Mouse (Mus musculus) limb, embryonic 14.5 days (tissue): ENCODE results near the gene Zfp775. TPM values are rescaled to one million over a fixed set of nuclear protein-coding genes. Genes with fewer than 3 reads are reported as not detected.
A peak's percentile ranks its signal among the peaks of the same experiment; 100 is the strongest.

Source experiments
- ATAC-seq: fragments of 200-750 bp; cut with Nextera tagmentation; 2 replicates; pipeline ENCODE4 v1.8.0; 2017; ENCODE audit warnings: low read depth, moderate number of reproducible peaks, moderate TSS enrichment; ENCODE audit not compliant: low FRiP score
- DNase-seq: peaks from one replicate; pipeline ENCODE4 v3.0.0-alpha.2; 2015; ENCODE audit warnings: low spot score
- H3K27ac ChIP-seq: fragments of 300-500 bp; sonication (generic); replicated peaks from 2 replicates; pipeline ENCODE4 v1.5.1; 2014; ENCODE audit warnings: low read depth, mild to moderate bottlenecking, low read length, moderate library complexity, mixed read lengths
- H3K27me3 ChIP-seq: fragments of 300-500 bp; sonication (generic); 2 replicates; pipeline ENCODE4 v1.6.1; 2014; ENCODE audit warnings: low read length, mixed read lengths; ENCODE audit not compliant: control insufficient read depth, insufficient read depth
- H3K36me3 ChIP-seq: fragments of 300-500 bp; sonication (generic); 2 replicates; pipeline ENCODE4 v1.6.1; 2014; ENCODE audit warnings: mild to moderate bottlenecking, low read length, moderate library complexity, mixed read lengths; ENCODE audit not compliant: control insufficient read depth, insufficient read depth
- H3K4me1 ChIP-seq: fragments of 300-500 bp; sonication (generic); 2 replicates; pipeline ENCODE4 v1.6.1; 2014; ENCODE audit warnings: antibody characterized with exemption, low read length, mixed read lengths; ENCODE audit not compliant: control insufficient read depth, insufficient read depth
- H3K4me2 ChIP-seq: fragments of 300-500 bp; sonication (generic); replicated peaks from 2 replicates; pipeline ENCODE4 v1.6.1; 2014; ENCODE audit warnings: low read depth, mild to moderate bottlenecking, low read length, moderate library complexity; ENCODE audit not compliant: severe bottlenecking
- H3K4me3 ChIP-seq: fragments of 300-500 bp; sonication (generic); replicated peaks from 2 replicates; pipeline ENCODE4 v1.5.1; 2014; ENCODE audit warnings: low read length
- H3K9ac ChIP-seq: fragments of 300-500 bp; sonication (generic); 2 replicates; pipeline ENCODE4 v1.6.1; 2014; ENCODE audit warnings: mild to moderate bottlenecking, low read depth, low read length, moderate library complexity; ENCODE audit not compliant: severe bottlenecking
- H3K9me3 ChIP-seq: fragments of 300-500 bp; sonication (generic); 2 replicates; pipeline ENCODE4 v1.6.1; 2016; ENCODE audit warnings: low read length; ENCODE audit not compliant: control insufficient read depth
- POLR2A ChIP-seq: fragments of 200-500 bp; IDR thresholded peaks from 2 replicates; pipeline ENCODE4 v1.8.0; 2012; ENCODE audit warnings: inconsistent platforms, mild to moderate bottlenecking, moderate library complexity, borderline replicate concordance; ENCODE audit not compliant: insufficient read depth, insufficient read length; ENCODE audit errors: extremely low read depth
- WGBS: fragments of 180-500 bp; shearing (Covaris S2); extraction: QIAGEN DNeasy Blood & Tissue Kit; methylation state at CpG from one replicate; pipeline ENCODE4 v1.1.7; 2014; 5-methylcytosine and 5-hydroxymethylcytosine counted together
- polyA plus RNA-seq, 2 experiments: library from polyadenylated mRNA; depleted of rRNA in 1 of 2; stranded (reverse) in 1 of 2; unstranded in 1 of 2; fragments of >200 nt; fragmentation: Nextera tagmentation in 1 of 2; extraction: Ambion mirVana in 1 of 2; gene quantifications; 2 replicates each; pipeline versions ENCODE4 v1.2.1 to v1.2.3; 2012 to 2014

Gene Zfp775
- polyA plus RNA-seq, 2 experiments, result 4.8 to 5.9 TPM

DNA sequence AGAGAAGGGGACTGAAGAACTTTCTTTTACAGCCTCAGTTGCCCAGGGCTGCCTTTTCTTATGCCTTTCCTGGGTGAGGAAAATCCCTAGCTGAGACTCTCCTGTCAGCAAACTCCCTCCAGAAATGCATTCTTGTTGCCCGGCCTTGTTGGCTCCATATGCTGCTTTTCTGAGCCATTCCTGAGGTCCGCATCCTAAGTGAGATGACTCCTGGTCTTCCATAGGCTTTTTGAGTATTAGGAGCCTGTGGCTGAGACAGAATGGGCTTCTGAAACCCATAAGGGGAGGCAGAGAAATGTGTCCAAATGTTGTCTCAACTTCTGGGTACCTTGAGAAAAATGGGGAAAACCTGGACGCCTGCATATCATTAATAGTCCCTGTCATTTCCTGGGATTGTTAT is 27.9 kb upstream of the Zfp775 start:
- H3K4me2 ChIP-seq, result no peak overlapping the region
- H3K9me3 ChIP-seq, result no peaks in the 10 kb centered on the region
- peaks cover 3% of the 10 kb centered on the region for H3K4me1 ChIP-seq
- ATAC-seq, result no peak
- 55% methylated on average over 3 of the region's 3 CpGs for WGBS
- H3K9ac ChIP-seq, result no peak overlapping the region
- no peak overlapping the region for H3K27ac ChIP-seq
- DNase-seq, result no peak
- TF ChIP-seq POLR2A, result no peak
- H3K4me3 ChIP-seq, result no peak overlapping the region
- no peaks in the 10 kb centered on the region for H3K27me3 ChIP-seq
- no peaks in the 10 kb centered on the region for H3K36me3 ChIP-seq

DNA sequence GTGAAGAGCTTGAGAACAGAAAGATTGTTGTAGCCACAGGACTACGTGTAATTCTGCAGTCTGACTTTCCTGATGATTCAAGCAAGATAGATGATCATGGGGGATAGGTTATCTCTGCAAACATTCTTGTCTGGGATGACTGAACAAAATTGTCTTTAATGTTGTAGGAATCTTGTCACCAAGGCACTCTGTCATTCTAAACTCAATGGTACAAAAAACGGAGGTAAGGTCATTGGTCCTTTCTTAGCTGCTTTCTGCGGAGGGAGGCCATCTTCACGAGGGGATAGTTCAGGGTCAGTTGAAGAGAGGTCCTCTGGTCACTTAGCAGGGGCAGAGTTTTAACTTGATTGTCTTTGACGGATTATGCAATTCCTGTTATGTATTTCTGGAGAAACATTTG is 23.1 kb upstream of the Zfp775 start:
- WGBS, result 50% methylated on average over 5 of the region's 5 CpGs
- TF ChIP-seq POLR2A, result no peak
- no peaks in the 10 kb centered on the region for H3K27me3 ChIP-seq
- no peak overlapping the region for H3K27ac ChIP-seq
- no peak for ATAC-seq
- H3K4me1 ChIP-seq, result no peaks in the 10 kb centered on the region
- no peak overlapping the region for H3K4me2 ChIP-seq
- no peaks in the 10 kb centered on the region for H3K36me3 ChIP-seq
- no peaks in the 10 kb centered on the region for H3K9me3 ChIP-seq
- H3K9ac ChIP-seq, result no peak overlapping the region
- no peak overlapping the region for H3K4me3 ChIP-seq
- no peak for DNase-seq

DNA sequence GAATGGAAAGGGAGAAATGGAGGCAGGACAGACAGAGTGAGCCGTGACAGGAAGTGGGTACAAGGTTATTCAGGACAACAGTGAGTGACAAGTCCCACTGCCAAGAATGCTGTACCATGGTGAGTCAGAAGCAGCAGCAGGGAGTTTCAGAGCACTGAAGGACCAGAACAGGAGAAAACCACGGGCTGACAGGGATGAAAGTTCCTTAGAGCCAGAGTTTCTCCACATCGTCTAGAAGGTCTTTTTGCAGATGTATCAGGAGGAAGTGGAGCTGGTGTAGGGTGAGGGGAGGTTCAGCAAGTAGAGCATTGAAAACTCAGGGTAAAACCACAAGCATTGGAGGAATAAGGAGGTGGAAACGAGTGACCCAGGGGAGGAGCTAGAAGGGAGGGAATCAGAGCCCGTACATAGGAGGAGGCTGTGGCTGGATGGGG is 22.6 kb upstream of the Zfp775 start:
- Histone ChIP-seq H3K9me3 (no peaks in the 10 kb centered on the region), H3K4me3 (no peak overlapping the region), H3K27ac (no peak overlapping the region), H3K9ac (peak overlapping the region; percentile 28; the same call in 1 of the 2 replicates), H3K27me3 (no peaks in the 10 kb centered on the region), H3K4me1 (no peaks in the 10 kb centered on the region), H3K36me3 (no peaks in the 10 kb centered on the region), H3K4me2 (no peak overlapping the region)
- DNase-seq, result no peak
- 29% methylated on average over 5 of the region's 5 CpGs for WGBS
- ATAC-seq, result no peak
- TF ChIP-seq POLR2A, result no peak

DNA sequence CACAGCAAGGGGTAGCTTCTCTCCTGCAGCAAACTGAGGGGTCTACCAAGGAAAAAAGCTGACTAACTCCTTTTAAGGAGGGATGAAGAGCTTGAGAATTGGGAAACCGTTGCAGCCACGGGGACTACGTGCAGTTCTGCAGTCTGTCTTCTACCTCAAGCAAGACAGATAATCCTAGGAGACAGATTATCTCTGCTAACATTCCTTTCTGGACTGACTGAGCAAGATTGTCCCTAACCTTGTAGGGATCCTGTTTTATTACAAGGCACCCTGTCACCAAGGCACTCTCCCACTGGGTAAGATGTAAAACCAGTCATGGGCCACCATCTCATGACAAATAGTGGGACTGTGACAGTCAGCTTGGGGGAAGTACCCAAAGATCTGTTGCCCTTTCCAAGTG is 20.6 kb upstream of the Zfp775 start:
- H3K4me2 ChIP-seq, result no peak overlapping the region
- no peaks in the 10 kb centered on the region for H3K27me3 ChIP-seq
- TF ChIP-seq POLR2A, result no peak
- H3K27ac ChIP-seq, result no peak overlapping the region
- H3K36me3 ChIP-seq, result no peaks in the 10 kb centered on the region
- H3K4me1 ChIP-seq, result no peaks in the 10 kb centered on the region
- H3K9me3 ChIP-seq, result no peaks in the 10 kb centered on the region
- H3K4me3 ChIP-seq, result no peak overlapping the region
- 51% methylated on average over 3 of the region's 3 CpGs for WGBS
- no peak overlapping the region for H3K9ac ChIP-seq
- ATAC-seq (no peak), DNase-seq (no peak)

DNA sequence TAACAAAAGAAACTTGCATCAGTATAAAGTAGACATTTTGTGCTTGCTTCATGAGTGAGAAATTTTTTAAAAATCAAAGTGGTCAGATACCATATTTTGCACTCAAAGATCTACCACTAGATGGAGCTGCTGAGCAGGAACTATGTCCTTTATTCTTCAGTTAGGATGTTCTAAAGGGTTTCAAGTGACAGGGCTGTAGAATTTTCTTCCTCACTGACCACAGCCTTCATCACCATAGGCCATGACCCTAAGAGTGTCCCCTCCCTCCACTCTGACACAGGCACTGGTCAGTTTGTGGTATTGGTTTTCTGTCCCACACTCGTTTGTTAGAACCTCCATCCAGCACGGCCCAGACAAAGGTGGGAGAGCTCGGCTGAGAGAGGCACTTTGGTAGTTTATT is 19.8 kb upstream of the Zfp775 start:
- no peak overlapping the region for H3K9ac ChIP-seq
- no peaks in the 10 kb centered on the region for H3K27me3 ChIP-seq
- H3K9me3 ChIP-seq, result no peaks in the 10 kb centered on the region
- DNase-seq (peak; percentile 74), ATAC-seq (no peak)
- H3K27ac ChIP-seq, result no peak overlapping the region
- no peaks in the 10 kb centered on the region for H3K4me1 ChIP-seq
- no peak for TF ChIP-seq POLR2A
- 77% methylated on average over 3 of the region's 3 CpGs for WGBS
- H3K4me3 ChIP-seq, result no peak overlapping the region
- no peak overlapping the region for H3K4me2 ChIP-seq
- no peaks in the 10 kb centered on the region for H3K36me3 ChIP-seq

DNA sequence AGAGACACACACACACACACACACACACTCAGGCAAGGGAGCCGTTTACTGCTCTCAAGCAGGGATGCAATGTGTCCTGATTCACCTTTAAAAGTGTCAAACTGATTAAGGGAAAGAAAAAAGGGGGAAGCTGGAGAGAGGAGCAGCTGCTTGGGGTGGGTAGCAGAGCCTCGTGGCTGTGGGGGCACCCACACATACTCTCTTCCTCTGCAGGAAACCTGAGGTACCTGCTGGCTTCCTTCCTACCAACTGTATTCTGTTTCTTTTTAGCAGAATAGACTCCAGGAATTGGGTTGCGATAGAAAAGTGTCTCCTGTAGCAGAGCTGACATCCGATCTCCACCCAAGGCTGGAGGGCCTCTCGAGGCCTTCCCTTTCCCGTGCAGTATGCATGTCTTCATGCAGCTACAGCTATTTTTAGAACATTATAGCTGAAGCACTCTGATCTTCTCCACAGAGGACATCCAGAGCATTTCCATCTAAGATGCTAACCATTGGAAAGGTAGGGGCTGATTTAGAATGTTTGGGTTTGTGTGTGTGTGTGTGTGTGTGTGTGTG is 12.6 kb upstream of the Zfp775 start, which contains the start of gene Gm45021:
TSS of gene Gm45021 (plus strand) at position 417 of the 557 bp plus-strand sequence.
- Histone ChIP-seq H3K9me3 (no peaks in the 10 kb centered on the region), H3K4me2 (no peak within 1 kb of the TSS), H3K27me3 (no peaks in the 10 kb centered on the region), H3K4me1 (peaks cover 5% of the 10 kb centered on the region; the same call in 1 of the 2 replicates), H3K36me3 (no peaks in the 10 kb centered on the region), H3K9ac (no peak within 1 kb of the TSS), H3K4me3 (no peak within 1 kb of the TSS), H3K27ac (no peak within 1 kb of the TSS)
- no peak for TF ChIP-seq POLR2A
- ATAC-seq (no peak), DNase-seq (no peak)
- WGBS, result 28% methylated on average over 6 of the region's 6 CpGs
